Mouse (Mus musculus) left cerebral cortex, adult 6 months (tissue): Measurements from ENCODE around the gene Ttll8. TPM values are rescaled to one million over a fixed set of nuclear protein-coding genes. Genes with fewer than 3 reads are reported as not detected.

Experiments used
- long read RNA-seq, 2 experiments: library from polyadenylated mRNA; unstranded; transcript quantifications; one replicate each; pipeline ENCODE4 v2.0.0; 2019 to 2020
- polyA plus RNA-seq: library from polyadenylated mRNA; unstranded; fragments of <200 nt; fragmentation: Nextera tagmentation; gene quantifications from 2 replicates; pipeline ENCODE4 v1.2.3, GENCODE M21; 2021

Ttll8 gene
- 0.06 TPM in 1 of 2 replicates, not detected in the other for polyA plus RNA-seq
- long read RNA-seq, experiment 1, partial matches to known transcripts, result 0 of 1 reads
- long read RNA-seq, experiment 1, other reads (novel, unspliced or antisense), result 1 of 1 reads
- long read RNA-seq, experiment 2, result 0 reads

GRCm38 (mm10) chr15:88954368-88955072 is at the start of gene Ttll8:
Gene Ttll8, minus strand, starts transcription at chr15:88954418.

DNA sequence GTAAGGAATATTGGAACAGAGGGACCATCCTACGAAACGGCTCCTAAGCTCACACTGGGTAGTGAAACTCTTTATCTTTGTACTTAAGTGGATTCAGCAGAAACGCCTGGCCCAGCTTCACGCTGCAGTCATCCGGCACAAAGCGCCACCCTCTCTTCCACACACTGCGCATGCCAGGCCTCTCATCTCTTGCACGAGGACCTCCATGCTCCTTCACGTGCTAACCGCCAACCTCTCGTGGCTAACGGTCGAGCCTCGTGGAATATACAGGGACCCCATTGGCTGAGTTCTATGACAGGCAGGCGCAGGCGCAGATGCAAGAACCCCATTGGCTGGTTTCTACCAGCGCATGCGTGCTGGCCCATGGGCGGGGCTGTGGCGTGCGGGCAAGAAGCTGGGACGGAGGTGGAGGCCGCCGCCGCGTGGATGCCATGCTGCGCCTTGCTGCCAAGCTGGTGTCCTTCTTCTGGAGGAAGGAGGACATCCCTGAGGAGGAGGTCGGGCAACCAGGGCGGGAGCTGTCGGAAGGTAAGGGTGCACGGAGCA is 28.4 kb upstream of the Ttll8 start, which contains the start of gene Mov10l1:
Mov10l1 (plus strand) TSS at position 376 of the 546 bp plus-strand sequence.

GRCm38 (mm10) chr15:88978281-88979137 is 24.3 kb upstream of the Ttll8 start, which contains the start of gene Mlc1:
Gene Mlc1, minus strand, starts transcription at chr15:88979007.

DNA sequence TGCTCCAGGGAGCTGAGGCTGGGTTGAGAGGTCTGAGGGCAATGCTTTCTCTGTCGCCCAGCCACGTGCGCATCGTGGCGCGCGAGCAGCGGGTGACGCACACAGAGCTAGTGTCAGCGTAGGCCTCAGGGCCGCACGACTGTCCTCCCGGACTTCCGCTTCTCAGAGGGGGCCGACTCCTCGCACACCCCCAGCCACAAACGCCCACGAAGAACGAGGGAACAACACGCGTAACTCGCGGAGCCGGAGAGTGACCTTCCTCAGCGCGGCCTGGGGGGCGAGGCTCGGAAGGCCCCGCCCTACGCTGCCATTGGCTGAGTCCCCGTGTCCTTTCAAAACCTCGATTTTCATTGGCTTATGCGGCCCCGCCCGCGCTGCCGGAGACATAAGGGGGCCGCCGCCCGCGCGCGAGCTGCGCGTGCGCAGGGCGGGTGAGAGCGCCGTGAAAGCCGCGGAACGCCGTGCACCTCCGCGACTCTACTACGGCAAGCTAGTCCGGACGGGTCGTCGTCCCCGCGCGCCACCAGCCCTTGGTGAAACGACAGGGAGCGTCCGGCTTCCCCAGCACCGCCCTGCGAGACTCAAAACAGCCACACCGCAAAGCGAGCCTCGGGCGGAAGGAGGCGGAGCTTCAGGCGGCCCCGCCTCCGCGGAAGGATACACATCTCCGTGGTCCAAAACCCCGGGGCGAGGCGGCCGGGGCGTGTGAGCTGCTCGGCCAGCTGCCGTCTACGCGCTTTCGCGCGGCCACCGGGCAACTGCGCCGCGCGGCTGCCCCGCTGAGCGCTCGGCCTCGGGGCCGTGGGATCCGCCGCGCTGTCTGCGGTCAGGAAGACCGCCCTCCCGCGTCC is 92.2 kb downstream of the Ttll8 start, which contains the start of gene Pim3:
Pim3 (plus strand) TSS at position 415 of the 851 bp plus-strand sequence.

Other genes with a start within 250 kb of the Ttll8 start
- 6.7 and 8.3 TPM in 2 replicates for gene Brd1, start 220.2 kb downstream of the Ttll8 start, polyA plus RNA-seq
- 0.99 and 1.0 TPM in 2 replicates for gene Zbed4, start 202.8 kb downstream of the Ttll8 start, polyA plus RNA-seq
- 9.5 and 10.5 TPM in 2 replicates for gene Alg12, start 135.1 kb downstream of the Ttll8 start, polyA plus RNA-seq
- 32.6 and 33.4 TPM in 2 replicates for gene Creld2, start 134.8 kb downstream of the Ttll8 start, polyA plus RNA-seq
- 47.5 and 71.3 TPM in 2 replicates for gene Pim3, start 92.2 kb downstream of the Ttll8 start, polyA plus RNA-seq
- gene Mlc1, start 24.6 kb upstream of the Ttll8 start, polyA plus RNA-seq, result 114 and 135 TPM in 2 replicates
- not detected in 2 replicates for gene Mov10l1, start 28.5 kb upstream of the Ttll8 start, polyA plus RNA-seq
- gene Panx2, start 105.3 kb upstream of the Ttll8 start, polyA plus RNA-seq, result 15.5 and 17.7 TPM in 2 replicates
- gene Trabd, start 120.7 kb upstream of the Ttll8 start, polyA plus RNA-seq, result 8.1 and 11.9 TPM in 2 replicates
- 10.5 and 25.8 TPM in 2 replicates for gene Selenoo, start 134.7 kb upstream of the Ttll8 start, polyA plus RNA-seq
- 2.7 and 3.3 TPM in 2 replicates for gene Tubgcp6, start 168.7 kb upstream of the Ttll8 start, polyA plus RNA-seq
- 5.8 TPM in 2 replicates for gene Hdac10, start 174.3 kb upstream of the Ttll8 start, polyA plus RNA-seq
- 3.5 and 4.3 TPM in 2 replicates for gene Mapk12, start 186.3 kb upstream of the Ttll8 start, polyA plus RNA-seq
- gene Mapk11, start 195.2 kb upstream of the Ttll8 start, polyA plus RNA-seq, result 25.6 and 28.0 TPM in 2 replicates
- 10.8 and 11.9 TPM in 2 replicates for gene Plxnb2, start 226.4 kb upstream of the Ttll8 start, polyA plus RNA-seq
- gene Dennd6b, start 242.1 kb upstream of the Ttll8 start, polyA plus RNA-seq, result 16.7 and 17.7 TPM in 2 replicates